Mouse (Mus musculus) forebrain, embryonic 10.5 days (tissue): ENCODE measurements at regions not wholly inside any gene's neighbourhood (a gene's known extent, or its start where the extent isn't known, plus 50 kb on each side); places are given as distances from the start of the nearest gene placed in this dataset.
"Not testable (repeated sequence)": the region's sequence is repeated elsewhere in the genome, so short reads cannot be mapped to it uniquely, and the experiment has no call there.

Experiments
- DNase-seq: peaks from one replicate; pipeline ENCODE4 v3.0.0-alpha.2; 2017; ENCODE audit warnings: low spot score; ENCODE audit errors: extremely low spot score
- H3K27ac ChIP-seq: fragments of 300-500 bp; sonication (generic); 2 replicates; pipeline ENCODE4 v1.5.1; 2016; ENCODE audit warnings: mild to moderate bottlenecking
- H3K27me3 ChIP-seq: fragments of 300-500 bp; sonication (generic); 2 replicates; pipeline ENCODE4 v1.6.1; 2016; ENCODE audit warnings: mild to moderate bottlenecking; ENCODE audit not compliant: poor library complexity, severe bottlenecking
- H3K36me3 ChIP-seq: fragments of 300-500 bp; sonication (generic); replicated peaks from 2 replicates; pipeline ENCODE4 v1.6.1; 2016; ENCODE audit warnings: mild to moderate bottlenecking, moderate library complexity
- H3K4me1 ChIP-seq: fragments of 300-500 bp; sonication (generic); 2 replicates; pipeline ENCODE4 v1.6.1; 2016
- H3K4me3 ChIP-seq: fragments of 300-500 bp; sonication (generic); 2 replicates; pipeline ENCODE4 v1.5.1; 2016; ENCODE audit warnings: mild to moderate bottlenecking, moderate library complexity
- H3K9me3 ChIP-seq: fragments of 300-500 bp; sonication (generic); 2 replicates; pipeline ENCODE4 v1.6.1; 2016; ENCODE audit warnings: mild to moderate bottlenecking, moderate library complexity
- WGBS: fragments of 180-500 bp; shearing (Covaris S2); methylation state at CpG from one replicate; pipeline ENCODE4 v1.1.7; 2016; 5-methylcytosine and 5-hydroxymethylcytosine counted together

DNA sequence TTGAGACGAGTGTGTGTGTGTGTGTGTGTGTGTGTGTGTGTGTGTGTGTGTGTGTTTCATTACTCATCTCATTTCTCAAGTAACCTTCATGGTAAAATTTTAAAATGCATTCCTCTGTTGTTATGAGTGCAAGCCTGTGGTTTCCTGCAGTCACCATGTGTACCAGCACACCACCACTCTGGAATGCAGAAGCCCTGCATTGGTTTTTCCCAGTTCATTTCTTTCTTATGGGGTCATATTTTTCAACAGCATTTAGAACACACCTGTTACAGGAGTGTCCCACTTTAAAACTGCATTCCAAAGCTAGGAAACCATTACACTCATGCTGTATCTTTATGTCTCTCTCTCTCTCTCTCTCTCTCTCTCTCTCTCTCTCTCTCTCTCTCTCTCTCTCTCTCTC is 620.2 kb downstream of the Dad1 start:
- 65% methylated on average over 1 of the region's 1 CpGs for WGBS
- not testable (repeated sequence) for H3K9me3 ChIP-seq, H3K4me3 ChIP-seq, H3K27ac ChIP-seq, H3K36me3 ChIP-seq, DNase-seq, H3K4me1 ChIP-seq, H3K27me3 ChIP-seq

DNA sequence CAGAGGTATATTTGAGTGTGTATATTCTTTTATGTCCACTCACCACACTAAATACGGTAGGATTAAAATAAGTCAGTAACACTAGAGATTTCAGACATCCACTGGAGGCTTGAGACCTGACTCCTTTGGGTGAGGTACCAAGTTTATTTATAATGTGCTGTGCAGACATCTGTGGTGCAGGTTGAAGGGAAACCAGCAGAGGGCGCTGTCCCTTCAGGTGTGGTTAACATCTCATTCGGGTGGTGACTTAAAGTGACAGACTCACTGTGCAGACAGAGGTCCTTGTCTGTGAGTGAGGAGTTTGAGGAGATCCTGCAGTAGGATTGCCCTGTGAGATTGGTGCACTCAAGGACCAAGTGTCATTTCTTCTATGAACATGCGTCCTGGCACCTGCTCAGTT is 632.5 kb downstream of the Dad1 start:
- H3K9me3 ChIP-seq, H3K4me3 ChIP-seq, H3K36me3 ChIP-seq, H3K27me3 ChIP-seq, H3K4me1 ChIP-seq, H3K27ac ChIP-seq, DNase-seq: not testable (repeated sequence)
- 63% methylated on average over 4 of the region's 4 CpGs for WGBS

DNA sequence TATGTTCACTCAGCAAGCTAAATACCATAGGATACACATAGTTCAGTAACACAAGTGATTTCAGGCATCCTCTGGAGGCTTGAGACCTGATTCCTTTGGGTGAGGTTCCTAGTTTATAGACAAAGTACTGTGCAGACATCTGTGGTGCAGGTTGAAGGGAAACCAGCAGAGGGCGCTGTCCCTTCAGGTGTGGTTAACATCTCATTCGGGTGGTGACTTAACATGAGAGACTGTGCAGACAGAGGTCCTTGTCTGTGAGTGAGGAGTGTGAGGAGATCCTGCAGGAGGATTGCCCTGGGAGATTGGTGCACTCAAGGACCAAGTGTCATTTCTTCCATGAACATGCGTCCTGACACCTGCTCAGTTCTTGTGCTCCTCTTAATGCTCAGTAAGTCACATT is 637.8 kb downstream of the Dad1 start:
- not testable (repeated sequence) for DNase-seq, H3K27ac ChIP-seq, H3K4me1 ChIP-seq, H3K27me3 ChIP-seq, H3K36me3 ChIP-seq, H3K4me3 ChIP-seq, H3K9me3 ChIP-seq
- WGBS: 52% methylated on average over 3 of the region's 3 CpGs

DNA sequence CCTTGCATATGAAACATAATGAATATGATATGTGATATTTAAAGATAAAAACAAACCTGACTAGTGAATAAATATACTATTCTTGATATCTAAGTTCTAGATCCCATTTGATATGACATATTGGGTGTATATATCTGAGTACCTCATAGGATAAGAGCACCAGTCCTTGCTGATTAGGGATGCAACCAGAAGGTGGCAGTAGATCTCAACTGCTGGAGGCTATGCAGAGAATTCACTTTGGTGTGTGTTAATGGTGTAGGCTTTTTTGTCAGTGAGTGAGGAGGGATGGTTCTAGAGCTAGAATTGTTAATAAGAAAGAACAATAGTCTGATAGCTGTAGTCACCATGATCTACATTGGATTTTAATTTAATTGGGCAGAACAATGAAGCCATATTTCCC is 639.6 kb downstream of the Dad1 start:
- DNase-seq: no peak
- Histone ChIP-seq H3K9me3 (no peaks in the 10 kb centered on the region), H3K27ac (no peak overlapping the region), H3K4me1 (no peaks in the 10 kb centered on the region), H3K4me3 (no peak overlapping the region), H3K36me3 (no peaks in the 10 kb centered on the region), H3K27me3 (no peaks in the 10 kb centered on the region)

DNA sequence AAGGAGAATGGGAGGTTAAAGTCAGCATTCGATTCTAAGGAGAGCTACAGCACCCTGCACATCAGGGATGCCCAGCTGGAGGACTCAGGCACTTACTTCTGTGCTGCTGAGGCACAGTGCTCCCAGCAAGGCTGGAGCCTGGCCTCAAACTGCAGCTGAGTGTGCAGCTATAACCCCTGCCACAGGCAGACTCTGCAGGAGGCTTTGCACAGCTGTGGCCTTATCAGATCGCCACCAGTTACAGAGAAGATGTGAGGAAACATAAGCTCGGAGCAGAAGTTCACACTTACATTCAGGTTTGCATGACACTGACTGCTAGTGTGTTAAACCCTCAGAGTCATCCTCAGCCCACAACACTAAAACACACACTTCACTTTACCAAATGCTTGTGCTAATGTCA is 654.6 kb downstream of the Dad1 start:
- not testable (repeated sequence) for H3K27me3 ChIP-seq, H3K36me3 ChIP-seq, H3K4me3 ChIP-seq, H3K27ac ChIP-seq, H3K9me3 ChIP-seq, H3K4me1 ChIP-seq, DNase-seq
- 78% methylated on average over 3 of the region's 3 CpGs for WGBS

DNA sequence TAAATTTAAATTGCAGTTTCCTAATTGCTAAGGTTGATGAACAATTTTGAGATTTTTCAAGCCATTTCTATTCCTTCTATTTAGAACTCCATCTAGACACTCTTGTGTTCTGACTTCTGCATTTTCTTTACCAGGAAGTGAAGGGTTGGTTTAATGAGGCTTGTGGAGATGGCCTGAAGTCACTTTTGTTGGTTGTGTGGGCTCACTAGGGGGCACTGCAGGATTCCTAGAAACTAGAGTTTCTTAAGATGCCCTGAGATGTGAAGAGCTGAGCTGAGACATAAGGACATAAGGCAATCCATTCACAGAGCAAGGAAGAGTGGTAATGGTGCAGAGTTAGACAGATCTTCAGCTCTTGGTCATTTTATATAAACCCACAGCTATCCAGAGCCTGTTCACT is 656.6 kb downstream of the Dad1 start:
- H3K4me3 ChIP-seq, H3K27me3 ChIP-seq, H3K36me3 ChIP-seq, H3K27ac ChIP-seq, DNase-seq, H3K4me1 ChIP-seq, H3K9me3 ChIP-seq: not testable (repeated sequence)

DNA sequence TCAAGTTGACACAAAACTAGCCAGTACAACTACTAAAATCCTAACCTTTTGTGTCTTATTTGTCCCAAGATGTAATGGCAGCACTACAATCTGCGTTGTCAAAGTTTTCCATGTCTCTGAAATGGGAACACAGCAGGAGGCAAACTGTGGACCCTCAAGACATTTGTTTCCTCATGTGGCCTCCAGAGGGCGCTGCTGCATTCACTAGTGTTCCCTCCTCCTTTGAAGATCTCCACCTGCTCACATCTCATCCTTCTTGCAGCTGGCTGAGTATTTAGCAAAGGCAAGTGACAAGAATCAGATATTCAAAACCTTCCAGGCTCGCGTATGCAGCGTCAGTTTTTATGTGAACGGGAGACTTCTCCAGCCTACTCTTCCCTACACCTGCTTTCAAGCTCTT is 663.3 kb downstream of the Dad1 start:
- DNase-seq, H3K27ac ChIP-seq, H3K4me1 ChIP-seq, H3K4me3 ChIP-seq, H3K9me3 ChIP-seq, H3K27me3 ChIP-seq, H3K36me3 ChIP-seq: not testable (repeated sequence)
- WGBS: 43% methylated on average over 6 of the region's 6 CpGs

DNA sequence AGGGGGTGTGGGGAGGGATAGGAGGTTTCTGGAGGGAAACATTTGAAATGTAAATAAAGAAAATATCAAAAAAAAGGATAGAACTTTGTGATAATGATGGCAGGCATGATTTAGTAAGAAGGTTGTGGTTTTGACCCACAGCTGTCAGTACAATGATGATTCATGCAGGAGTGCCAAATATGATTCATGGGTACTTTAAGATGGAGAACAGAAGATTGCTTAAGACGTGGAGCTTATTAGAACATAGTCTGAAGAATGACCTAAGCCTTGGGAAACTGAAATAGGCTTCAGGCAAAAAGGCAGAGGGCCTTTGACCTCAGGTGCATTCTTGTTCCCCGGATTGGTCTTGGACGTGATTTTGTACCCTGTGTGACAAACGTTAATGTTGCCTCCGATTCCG is 671.4 kb downstream of the Dad1 start:
- not testable (repeated sequence) for DNase-seq, H3K27ac ChIP-seq, H3K36me3 ChIP-seq, H3K4me3 ChIP-seq, H3K27me3 ChIP-seq, H3K4me1 ChIP-seq, H3K9me3 ChIP-seq
- 89% methylated on average over 6 of the region's 6 CpGs for WGBS

DNA sequence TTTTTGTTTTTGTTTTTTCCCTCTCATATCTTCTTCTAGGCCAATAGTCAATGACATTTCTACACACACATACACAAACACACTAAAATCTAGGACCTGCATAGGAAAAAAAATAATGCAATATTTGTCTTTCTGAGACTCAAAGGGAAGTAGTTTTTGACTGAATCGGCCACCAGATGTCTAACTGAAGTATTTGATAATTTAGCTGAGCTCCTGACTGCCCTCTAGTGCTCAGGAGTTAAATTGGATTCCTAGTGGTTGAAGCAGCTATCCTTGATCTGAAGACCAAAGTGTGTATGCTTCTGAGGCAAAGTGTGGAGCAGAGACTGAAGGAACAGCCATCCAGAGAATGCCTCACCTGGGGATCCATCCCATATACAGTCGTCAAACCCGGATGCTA is 672.2 kb downstream of the Dad1 start:
- H3K27me3 ChIP-seq, H3K27ac ChIP-seq, H3K9me3 ChIP-seq, H3K4me1 ChIP-seq, DNase-seq, H3K36me3 ChIP-seq, H3K4me3 ChIP-seq: not testable (repeated sequence)
- WGBS: 56% methylated on average over 3 of the region's 3 CpGs

DNA sequence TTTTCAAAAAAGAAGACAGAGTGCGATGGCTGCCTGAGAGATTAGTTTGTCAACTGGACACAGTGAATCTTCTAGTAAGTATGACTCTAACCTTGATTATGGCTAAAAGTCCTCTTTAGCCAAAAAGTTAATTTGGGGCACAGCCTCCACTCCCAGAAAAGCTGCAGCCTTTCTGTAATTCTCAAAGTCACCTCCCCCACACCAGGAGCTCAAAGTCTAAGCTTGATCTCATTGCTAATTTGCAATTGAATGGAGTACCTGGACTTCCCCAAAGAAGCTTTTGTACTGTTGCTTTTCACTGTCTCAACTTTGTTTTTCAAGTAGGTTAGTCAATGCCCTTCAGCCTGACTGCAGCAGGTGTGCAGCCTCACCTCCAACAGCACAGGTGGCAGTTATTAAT is 677.0 kb downstream of the Dad1 start:
- not testable (repeated sequence) for H3K36me3 ChIP-seq, DNase-seq, H3K4me1 ChIP-seq, H3K27me3 ChIP-seq, H3K27ac ChIP-seq, H3K4me3 ChIP-seq
- H3K9me3 ChIP-seq: peaks cover 18% of the 10 kb centered on the region; the same call in 1 of the 2 replicates
- 94% methylated on average over 1 of the region's 1 CpGs for whole genome bisulfite sequencing

DNA sequence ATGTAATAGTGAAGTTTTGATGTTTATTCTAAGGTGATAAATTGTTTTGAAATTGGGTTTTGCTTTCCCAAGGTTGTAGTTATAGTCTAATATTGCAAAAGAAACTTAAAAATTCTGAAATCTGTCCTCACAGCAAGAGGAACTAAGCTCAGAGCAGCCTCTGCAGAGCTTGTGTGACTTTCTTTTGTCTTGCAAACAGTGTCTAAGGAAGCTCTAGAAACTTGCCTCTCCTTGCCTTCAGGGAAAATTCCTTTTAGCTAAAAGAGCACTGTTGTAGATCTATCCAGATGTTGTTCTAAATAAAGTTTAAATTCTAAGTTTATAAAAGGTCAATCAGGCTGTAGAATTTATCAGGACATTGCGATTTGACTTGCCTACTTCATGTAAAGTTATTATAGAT is 681.2 kb downstream of the Dad1 start:
- peaks cover 18% of the 10 kb centered on the region; the same call in 1 of the 2 replicates for H3K9me3 ChIP-seq
- H3K27ac ChIP-seq, H3K4me1 ChIP-seq, H3K27me3 ChIP-seq, DNase-seq, H3K4me3 ChIP-seq, H3K36me3 ChIP-seq: not testable (repeated sequence)
- WGBS: 95% methylated on average over 1 of the region's 1 CpGs

DNA sequence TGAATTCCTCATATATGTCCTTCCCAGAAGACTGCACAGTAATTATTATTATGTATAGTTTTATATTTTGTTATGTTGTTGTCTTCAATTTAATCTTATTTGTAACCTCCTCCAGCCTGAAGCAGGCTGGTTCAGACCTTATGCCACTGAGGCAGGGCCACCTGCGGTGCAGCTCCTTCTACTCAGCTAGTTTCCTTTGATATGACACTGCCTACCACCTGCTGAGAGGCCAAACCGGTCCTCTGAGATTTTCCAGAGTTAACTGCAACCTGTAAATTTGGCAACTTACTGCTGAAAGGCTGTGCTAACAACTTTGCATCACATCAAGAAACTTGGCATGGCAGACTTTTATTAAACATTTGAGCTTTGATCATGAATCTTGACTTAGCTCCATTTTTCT is 691.3 kb downstream of the Dad1 start:
- no peaks in the 10 kb centered on the region; the same call in 1 of the 2 replicates for H3K9me3 ChIP-seq
- H3K4me1 ChIP-seq: no peaks in the 10 kb centered on the region
- no peak overlapping the region for H3K4me3 ChIP-seq
- H3K36me3 ChIP-seq: no peaks in the 10 kb centered on the region
- no peak overlapping the region for H3K27ac ChIP-seq
- no peak for DNase-seq
- WGBS: 58% methylated on average over 2 of the region's 2 CpGs
- H3K27me3 ChIP-seq: no peaks in the 10 kb centered on the region

DNA sequence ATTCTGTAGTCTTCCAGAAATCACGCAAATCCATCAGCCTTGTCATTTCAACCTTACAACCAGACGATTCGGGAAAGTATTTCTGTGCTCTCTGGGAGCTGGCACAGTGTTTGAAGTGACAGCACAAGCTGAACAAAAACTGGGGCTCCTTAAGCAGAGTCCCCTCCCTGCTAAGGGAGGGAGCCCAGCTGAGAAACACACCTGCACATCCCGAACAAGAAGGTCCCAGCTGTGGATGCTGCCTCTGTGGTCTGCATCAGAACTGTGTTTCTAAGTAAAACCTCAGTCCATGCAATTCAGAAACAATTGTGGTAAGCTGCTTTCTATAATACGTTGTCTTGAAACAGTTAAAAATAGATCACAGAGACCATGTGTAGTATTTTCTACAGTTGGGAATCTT is 693.8 kb downstream of the Dad1 start:
- H3K27me3 ChIP-seq, H3K9me3 ChIP-seq, H3K36me3 ChIP-seq, H3K4me1 ChIP-seq, H3K4me3 ChIP-seq, DNase-seq, H3K27ac ChIP-seq: not testable (repeated sequence)
- WGBS: 89% methylated on average over 5 of the region's 5 CpGs

DNA sequence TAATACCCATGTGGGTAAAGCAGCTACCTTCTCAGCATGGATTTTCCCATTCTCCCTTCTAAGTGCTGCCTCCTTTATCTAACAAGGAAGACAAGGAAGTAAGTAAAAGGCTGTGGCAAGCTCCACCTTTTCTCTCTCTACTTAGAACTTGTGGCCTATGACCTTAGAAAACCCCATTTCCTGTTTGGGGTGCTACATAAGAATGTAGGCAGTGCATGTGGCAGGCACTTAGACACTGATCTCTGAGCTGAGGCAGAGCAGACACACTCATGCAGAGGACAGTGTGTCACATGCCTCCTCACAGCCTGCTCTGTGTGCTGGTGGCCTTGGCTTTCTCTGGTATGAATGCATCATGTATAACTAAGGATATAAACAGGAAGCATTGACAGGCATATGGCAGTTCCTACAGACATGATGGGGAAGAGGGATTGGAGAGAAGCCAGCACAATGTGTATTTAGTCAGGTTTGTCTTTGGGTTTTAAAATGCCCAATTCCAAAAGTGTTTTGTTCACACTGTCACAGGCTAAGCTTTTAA is 694.5 kb downstream of the Dad1 start:
- H3K9me3 ChIP-seq, H3K27ac ChIP-seq, H3K36me3 ChIP-seq, H3K4me3 ChIP-seq, H3K4me1 ChIP-seq, DNase-seq, H3K27me3 ChIP-seq: not testable (repeated sequence)
